Mouse (Mus musculus) forebrain, embryonic 13.5 days (tissue): ENCODE measurements around the gene Edf1. TPM values are rescaled to one million over a fixed set of nuclear protein-coding genes. Genes with fewer than 3 reads are reported as not detected.

Experiments used
- ATAC-seq: fragments of 200-750 bp; cut with Nextera tagmentation; 2 replicates; pipeline ENCODE4 v1.8.0; 2017
- H3K27ac ChIP-seq: fragments of 300-500 bp; sonication (generic); 2 replicates; pipeline ENCODE4 v1.5.1; 2015; ENCODE audit warnings: inconsistent platforms, mild to moderate bottlenecking, moderate library complexity
- H3K27me3 ChIP-seq: fragments of 300-500 bp; sonication (generic); 2 replicates; pipeline ENCODE4 v1.6.1; 2015; ENCODE audit warnings: mild to moderate bottlenecking, inconsistent platforms
- H3K36me3 ChIP-seq: fragments of 300-500 bp; sonication (generic); 2 replicates; pipeline ENCODE4 v1.6.1; 2015; ENCODE audit warnings: mild to moderate bottlenecking, inconsistent platforms; ENCODE audit not compliant: poor library complexity, severe bottlenecking
- H3K4me1 ChIP-seq: fragments of 300-500 bp; sonication (generic); 2 replicates; pipeline ENCODE4 v1.6.1; 2015; ENCODE audit warnings: inconsistent platforms
- H3K4me2 ChIP-seq: fragments of 300-500 bp; sonication (generic); 2 replicates; pipeline ENCODE4 v1.6.1; 2015; ENCODE audit warnings: inconsistent platforms, mild to moderate bottlenecking, moderate library complexity
- H3K4me3 ChIP-seq: fragments of 300-500 bp; sonication (generic); 2 replicates; pipeline ENCODE4 v1.5.1; 2015; ENCODE audit warnings: mild to moderate bottlenecking, inconsistent platforms
- H3K9ac ChIP-seq: fragments of 300-500 bp; sonication (generic); 2 replicates; pipeline ENCODE4 v1.6.1; 2015; ENCODE audit warnings: mild to moderate bottlenecking, inconsistent platforms
- H3K9me3 ChIP-seq: fragments of 300-500 bp; sonication (generic); replicated peaks from 2 replicates; pipeline ENCODE4 v1.6.1; 2016; ENCODE audit warnings: inconsistent platforms
- WGBS: fragments of 180-500 bp; shearing (Covaris S2); methylation state at CpG from one replicate; pipeline ENCODE4 v1.1.7; 2015; 5-methylcytosine and 5-hydroxymethylcytosine counted together
- polyA plus RNA-seq: library from polyadenylated mRNA; unstranded; fragments of >200 nt; fragmentation: Nextera tagmentation; extraction: Ambion mirVana; gene quantifications from 2 replicates; pipeline ENCODE4 v1.2.1, GENCODE M21; 2015

Edf1 gene
- polyA plus RNA-seq, 1 experiment from 2014 or later, result 401 TPM

DNA sequence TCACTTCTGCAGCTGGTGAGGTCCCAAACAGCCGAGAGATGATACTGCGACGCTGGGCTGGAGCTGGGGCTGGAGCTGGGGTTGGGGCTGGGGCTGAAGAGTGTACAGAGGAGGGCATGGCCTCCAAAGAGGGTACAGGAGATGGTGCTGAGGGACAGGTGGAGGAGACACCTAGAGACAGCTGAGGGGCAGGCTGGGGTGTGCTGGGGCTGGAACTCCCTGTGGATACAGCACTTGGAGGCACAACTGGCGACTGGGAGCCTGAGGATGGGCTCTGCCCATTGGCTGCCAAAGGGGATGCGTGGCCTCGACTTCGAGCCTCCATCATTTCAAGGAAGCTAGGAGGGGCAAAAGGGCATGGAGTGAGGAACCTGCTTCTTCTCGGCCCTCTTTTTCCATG, 29.6 kb downstream of the Edf1 start:
- ATAC-seq, result no peak
- Histone ChIP-seq H3K36me3 (peaks cover 88% of the 10 kb centered on the region), H3K27me3 (no peaks in the 10 kb centered on the region), H3K4me1 (peaks cover 6% of the 10 kb centered on the region), H3K4me2 (no peak overlapping the region), H3K9me3 (no peaks in the 10 kb centered on the region), H3K4me3 (no peak overlapping the region), H3K9ac (no peak overlapping the region), H3K27ac (no peak overlapping the region)
- 90% methylated on average over 8 of the region's 8 CpGs for WGBS

DNA sequence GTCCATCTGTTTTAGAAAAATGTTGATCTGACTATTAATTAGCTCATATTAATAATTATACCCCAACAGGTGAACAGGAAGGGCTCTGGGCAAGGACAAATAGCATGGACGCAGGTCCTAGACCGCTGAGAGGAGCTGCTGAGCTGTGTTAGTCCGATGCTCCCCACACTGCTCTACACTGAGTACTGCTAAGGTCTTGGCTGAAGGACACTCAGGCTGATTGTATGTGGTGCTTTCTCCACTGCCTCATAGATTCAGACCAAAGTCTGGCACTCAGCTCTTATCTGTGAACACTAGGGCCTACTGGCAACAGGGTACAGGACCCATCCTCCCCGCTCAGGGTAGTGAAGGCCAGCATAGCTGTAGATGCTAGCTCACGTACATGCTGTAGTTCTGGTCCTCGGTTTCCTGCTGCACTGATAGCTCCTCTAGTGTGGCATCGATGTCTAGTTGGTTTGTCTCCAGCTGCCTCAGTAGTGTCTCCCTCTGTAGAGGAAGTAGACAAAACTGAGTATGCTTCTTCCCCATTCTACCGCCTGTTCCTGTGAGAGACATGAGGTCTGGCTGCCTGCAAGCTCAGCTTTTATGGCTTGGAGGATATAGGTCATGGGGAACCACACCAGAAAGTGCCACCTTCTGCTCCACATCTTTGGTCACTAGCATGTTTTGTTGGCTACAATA, 30.7 kb downstream of the Edf1 start:
- H3K4me1 ChIP-seq, result no peaks in the 10 kb centered on the region
- no peak overlapping the region for H3K4me3 ChIP-seq
- no peaks in the 10 kb centered on the region for H3K27me3 ChIP-seq
- no peak overlapping the region for H3K4me2 ChIP-seq
- 94% methylated on average over 8 of the region's 8 CpGs for WGBS
- H3K36me3 ChIP-seq, result peaks cover 96% of the 10 kb centered on the region
- H3K9ac ChIP-seq, result no peak overlapping the region
- no peak for ATAC-seq
- no peaks in the 10 kb centered on the region for H3K9me3 ChIP-seq
- H3K27ac ChIP-seq, result no peak overlapping the region

DNA sequence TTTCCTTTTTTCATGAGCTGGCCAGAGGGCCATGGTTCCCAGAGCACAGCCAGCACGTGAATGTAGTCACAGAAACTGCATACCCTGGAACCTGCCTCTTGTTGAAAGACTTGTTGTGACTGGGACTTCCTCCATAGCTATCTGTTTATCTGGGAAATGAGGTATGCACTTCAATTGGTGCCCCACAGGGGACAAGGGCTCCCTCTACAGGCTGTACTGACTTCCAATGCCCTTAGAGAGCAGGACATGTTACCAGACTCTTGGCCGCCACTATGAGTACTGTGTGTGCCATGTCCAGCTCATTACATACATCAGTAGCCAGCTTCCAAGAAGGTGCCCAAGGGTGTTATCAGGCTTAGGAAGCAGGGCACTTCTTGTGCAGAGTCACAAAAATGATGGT, 34.2 kb downstream of the Edf1 start:
- WGBS, result 79% methylated on average over 2 of the region's 2 CpGs

DNA sequence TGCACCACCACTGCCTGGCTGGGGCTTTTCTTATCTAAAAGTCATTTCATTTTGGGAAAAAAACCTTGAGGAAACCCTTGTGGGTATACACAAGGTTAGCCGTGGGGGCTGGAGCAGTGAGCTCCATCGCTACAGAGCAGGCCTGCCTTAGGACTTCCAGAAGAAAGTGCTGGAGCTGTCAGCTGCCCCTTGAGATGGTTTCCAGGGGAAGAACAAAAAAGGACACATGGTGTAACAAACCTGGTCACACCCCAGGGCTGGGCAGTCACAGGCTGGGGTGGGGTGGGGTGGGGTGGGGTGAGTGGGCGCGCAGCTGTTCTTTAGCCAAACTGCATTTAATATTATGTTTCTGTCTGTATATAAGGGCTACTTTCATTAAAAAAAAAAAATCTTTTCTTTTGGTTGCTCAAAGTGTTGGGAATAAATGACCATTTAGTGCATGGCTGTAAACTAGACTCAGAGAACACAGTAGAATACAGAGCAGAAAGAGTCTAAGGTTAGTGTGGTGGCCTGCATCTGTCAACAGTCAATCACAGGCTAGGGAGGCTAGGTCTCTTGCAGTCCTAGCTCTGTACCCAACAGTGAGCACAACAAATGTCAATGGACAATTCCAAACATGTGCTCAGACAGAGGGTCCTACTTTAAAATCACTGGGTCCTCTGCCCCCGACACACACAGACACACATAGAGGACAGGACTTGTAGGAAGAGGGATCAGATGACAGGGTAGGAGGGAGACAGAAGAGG, 39.3 kb downstream of the Edf1 start:
- H3K4me1 ChIP-seq, result no peaks in the 10 kb centered on the region
- no peak for ATAC-seq
- H3K9ac ChIP-seq, result no peak overlapping the region
- no peak overlapping the region for H3K27ac ChIP-seq
- 93% methylated on average over 5 of the region's 5 CpGs for WGBS
- peaks cover 95% of the 10 kb centered on the region for H3K36me3 ChIP-seq
- no peaks in the 10 kb centered on the region for H3K27me3 ChIP-seq
- H3K9me3 ChIP-seq, result no peaks in the 10 kb centered on the region
- no peak overlapping the region for H3K4me3 ChIP-seq
- no peak overlapping the region for H3K4me2 ChIP-seq

More for the DNA sequence above, 34.2 kb downstream of the Edf1 start:
- no peak overlapping the region for H3K9ac ChIP-seq
- no peaks in the 10 kb centered on the region for H3K4me1 ChIP-seq
- no peak overlapping the region for H3K4me3 ChIP-seq
- no peak for ATAC-seq
- H3K36me3 ChIP-seq, result peaks cover 92% of the 10 kb centered on the region
- no peaks in the 10 kb centered on the region for H3K9me3 ChIP-seq
- no peaks in the 10 kb centered on the region for H3K27me3 ChIP-seq
- H3K4me2 ChIP-seq, result no peak overlapping the region
- no peak overlapping the region for H3K27ac ChIP-seq

DNA sequence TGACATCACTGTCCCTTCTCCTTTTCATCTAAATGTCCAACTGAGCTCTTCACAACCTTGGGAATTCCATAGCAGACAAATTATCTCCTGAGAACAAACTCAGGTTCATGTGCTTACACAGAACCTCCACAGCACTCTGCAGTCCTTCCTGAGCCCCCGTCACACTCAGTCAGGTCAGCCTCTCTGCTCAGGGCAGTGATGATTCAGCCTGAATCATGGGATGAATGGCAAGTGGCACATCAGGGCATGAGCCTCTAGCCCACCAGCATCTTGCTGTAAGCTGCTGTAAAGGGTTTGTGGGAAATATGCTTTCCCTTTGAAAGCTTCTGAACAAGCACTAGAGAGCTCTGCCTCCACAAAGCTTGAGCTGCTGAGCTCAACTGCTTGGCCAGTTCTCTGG, 41.1 kb downstream of the Edf1 start:
- no peak overlapping the region for H3K9ac ChIP-seq
- no peak overlapping the region for H3K4me2 ChIP-seq
- peaks cover 88% of the 10 kb centered on the region for H3K36me3 ChIP-seq
- ATAC-seq, result no peak
- no peak overlapping the region for H3K4me3 ChIP-seq
- H3K4me1 ChIP-seq, result no peaks in the 10 kb centered on the region
- no peak overlapping the region for H3K27ac ChIP-seq
- H3K9me3 ChIP-seq, result no peaks in the 10 kb centered on the region
- WGBS, result 97% methylated on average over 1 of the region's 1 CpGs
- no peaks in the 10 kb centered on the region for H3K27me3 ChIP-seq

DNA sequence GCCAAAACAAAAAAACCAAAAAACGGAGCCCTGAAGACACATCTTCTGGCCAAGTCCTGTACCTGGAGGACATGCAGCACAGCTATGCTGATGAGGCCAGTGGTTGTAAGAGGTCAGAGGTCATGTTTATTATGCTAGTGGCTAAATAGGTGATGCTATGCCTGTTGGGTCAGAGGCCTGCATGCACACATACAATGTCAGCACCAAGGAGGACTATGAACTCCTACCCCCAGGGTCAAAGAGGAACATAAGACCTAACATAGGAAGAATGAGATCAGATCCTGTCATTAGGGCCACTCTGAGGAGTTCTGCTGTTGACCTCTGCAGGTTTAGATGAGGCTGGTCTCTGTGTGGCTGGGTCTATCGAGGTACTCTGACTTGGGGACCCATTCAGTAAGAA, 42.4 kb downstream of the Edf1 start:
- no peak for ATAC-seq
- Histone ChIP-seq H3K9me3 (no peaks in the 10 kb centered on the region), H3K4me1 (no peaks in the 10 kb centered on the region), H3K27me3 (no peaks in the 10 kb centered on the region), H3K4me3 (no peak overlapping the region), H3K9ac (no peak overlapping the region), H3K27ac (no peak overlapping the region), H3K36me3 (peaks cover 80% of the 10 kb centered on the region), H3K4me2 (no peak overlapping the region)
- 92% methylated on average over 2 of the region's 2 CpGs for WGBS

DNA sequence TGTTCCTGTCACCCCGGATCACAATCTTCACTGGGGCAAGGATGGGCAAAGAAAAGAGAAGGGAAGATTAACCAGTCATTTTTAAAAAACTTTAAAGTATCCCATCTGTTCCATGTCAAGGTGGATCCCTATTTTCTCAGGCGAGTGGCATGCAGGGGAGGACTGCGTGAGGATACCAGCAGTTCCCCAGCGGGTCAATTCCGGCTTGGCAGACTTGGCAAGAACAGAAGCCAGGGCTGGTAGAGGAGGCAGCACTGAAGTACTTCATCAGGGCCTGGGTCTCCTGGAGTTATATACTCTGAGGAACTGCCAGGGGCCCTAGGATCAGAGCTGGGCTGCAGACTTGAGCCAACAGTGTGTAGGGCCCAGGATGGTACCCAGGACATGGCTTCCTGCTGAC, 44.9 kb downstream of the Edf1 start:
- H3K27me3 ChIP-seq, result no peaks in the 10 kb centered on the region
- no peaks in the 10 kb centered on the region for H3K9me3 ChIP-seq
- peaks cover 58% of the 10 kb centered on the region for H3K36me3 ChIP-seq
- peaks cover 14% of the 10 kb centered on the region for H3K4me1 ChIP-seq
- H3K27ac ChIP-seq, result no peak overlapping the region
- no peak for ATAC-seq
- no peak overlapping the region for H3K9ac ChIP-seq
- H3K4me3 ChIP-seq, result no peak overlapping the region
- H3K4me2 ChIP-seq, result no peak overlapping the region
- 94% methylated on average over 5 of the region's 5 CpGs for WGBS

DNA sequence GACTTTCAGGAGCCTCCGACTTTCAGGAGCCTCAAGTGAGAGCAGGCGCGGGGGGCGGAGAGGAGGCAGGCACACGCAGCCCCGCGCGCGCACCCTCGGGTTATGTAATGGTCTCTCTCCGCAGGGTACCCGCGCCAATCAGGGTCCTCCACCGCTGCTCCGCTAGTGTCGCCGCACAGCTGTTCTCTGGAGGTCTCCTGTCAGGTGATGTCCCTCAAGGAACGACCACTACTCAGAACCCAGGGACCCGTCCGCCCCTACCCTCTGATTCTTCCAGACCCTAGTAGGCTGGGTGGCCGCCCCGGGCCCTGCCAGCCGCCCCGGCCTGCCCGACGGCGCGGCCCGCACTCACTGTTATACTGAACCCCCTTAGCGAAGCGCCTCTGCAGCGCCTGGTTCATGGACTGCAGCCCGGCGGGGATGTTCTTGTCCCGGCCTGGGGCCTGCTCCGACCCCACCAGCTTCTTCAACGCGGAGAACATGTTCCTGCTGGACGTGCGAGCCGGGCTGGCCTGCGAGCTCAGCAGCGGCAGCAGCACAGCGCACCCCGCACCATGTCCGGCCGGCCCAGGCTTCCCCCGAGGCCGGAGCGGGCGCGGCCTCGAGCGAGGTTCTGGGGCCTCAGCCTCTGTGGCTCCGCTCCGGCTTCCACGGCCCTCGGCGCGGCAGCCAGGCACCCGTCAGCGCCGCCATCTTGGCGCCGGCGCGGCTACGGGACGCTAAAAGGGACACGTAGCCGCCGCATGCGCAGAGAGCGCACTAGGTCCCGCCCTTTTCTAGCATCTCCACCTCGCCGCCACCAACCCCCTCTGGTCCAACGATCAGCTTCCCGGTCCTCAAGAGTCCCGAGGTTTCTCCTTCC, 50.3 kb downstream of the Edf1 start, which contains the start of gene Rabl6:
Rabl6 (minus strand) TSS at position 761 of the 862 bp plus-strand sequence.
- H3K27ac ChIP-seq, result peak within 1 kb of the TSS; percentile 91
- H3K36me3 ChIP-seq, result peaks cover 4% of the 10 kb centered on the region; the same call in 1 of the 2 replicates
- no peaks in the 10 kb centered on the region; the same call in 1 of the 2 replicates for H3K27me3 ChIP-seq
- H3K4me2 ChIP-seq, result peak within 1 kb of the TSS; percentile 73
- peak within 1 kb of the TSS; percentile 100 for H3K4me3 ChIP-seq
- peaks cover 19% of the 10 kb centered on the region for H3K4me1 ChIP-seq
- no peaks in the 10 kb centered on the region for H3K9me3 ChIP-seq
- H3K9ac ChIP-seq, result peak within 1 kb of the TSS; percentile 95
- peak; percentile 95 for ATAC-seq
- under 1% methylated on average over 78 of the region's 80 CpGs for WGBS

DNA sequence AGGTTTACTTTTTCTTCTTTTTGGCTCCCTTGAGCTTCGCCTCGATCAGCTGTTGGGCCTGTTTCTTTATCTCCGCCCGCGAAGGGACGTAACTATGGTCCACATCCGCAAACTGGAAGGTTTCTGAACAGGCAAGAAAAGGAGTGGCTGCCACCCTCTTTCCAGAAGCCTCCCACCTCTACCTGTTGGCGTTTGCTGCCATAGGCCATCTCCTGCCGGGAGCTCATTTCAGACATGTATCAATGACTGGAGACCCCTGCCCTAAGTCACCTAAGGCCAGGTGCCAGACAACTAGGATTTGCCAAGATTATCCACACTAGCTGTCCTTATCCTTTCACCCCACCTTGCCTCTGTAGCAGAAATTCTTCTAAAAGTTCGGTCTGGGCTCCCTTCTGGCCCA, 51.0 kb downstream of the Edf1 start:
- peak overlapping the region; percentile 100 for H3K4me3 ChIP-seq
- H3K27ac ChIP-seq, result no peak overlapping the region
- ATAC-seq, result peak; percentile 40
- 66% methylated on average over 10 of the region's 10 CpGs for WGBS
- H3K36me3 ChIP-seq, result 0 out of 2 replicates have a peak, but pooled peaks cover 3% of the 10 kb centered on the region
- H3K4me2 ChIP-seq, result peak overlapping the region; percentile 73
- H3K4me1 ChIP-seq, result peaks cover 19% of the 10 kb centered on the region
- no peak overlapping the region for H3K9ac ChIP-seq
- H3K9me3 ChIP-seq, result no peaks in the 10 kb centered on the region
- peaks cover 5% of the 10 kb centered on the region for H3K27me3 ChIP-seq

Other genes starting within 250 kb of the Edf1 start
- 5.6 and 7.9 TPM in 2 replicates for gene Grin1, start 238.7 kb upstream of the Edf1 start, polyA plus RNA-seq
- 59.2 and 63.2 TPM in 2 replicates for gene Man1b1, start 225.5 kb upstream of the Edf1 start, polyA plus RNA-seq
- gene Dpp7, start 201.5 kb upstream of the Edf1 start, polyA plus RNA-seq, result 22.8 and 23.3 TPM in 2 replicates
- 2.2 and 3.5 TPM in 2 replicates for gene Uap1l1, start 192.2 kb upstream of the Edf1 start, polyA plus RNA-seq
- 49.4 and 62.3 TPM in 2 replicates for gene Sapcd2, start 185.5 kb upstream of the Edf1 start, polyA plus RNA-seq
- gene Entpd2, start 162.0 kb upstream of the Edf1 start, polyA plus RNA-seq, result 0.68 and 0.98 TPM in 2 replicates
- 287 and 315 TPM in 2 replicates for gene Npdc1, start 158.5 kb upstream of the Edf1 start, polyA plus RNA-seq
- gene Fut7, start 134.6 kb upstream of the Edf1 start, polyA plus RNA-seq, result 0.08 TPM in 1 of 2 replicates, not detected in the other
- 5.7 and 8.2 TPM in 2 replicates for gene Abca2, start 129.1 kb upstream of the Edf1 start, polyA plus RNA-seq
- gene Clic3, start 101.0 kb upstream of the Edf1 start, polyA plus RNA-seq, result 2.4 and 3.2 TPM in 2 replicates
- 62.0 and 65.9 TPM in 2 replicates for gene Paxx, start 96.8 kb upstream of the Edf1 start, polyA plus RNA-seq
- gene Ptgds, start 87.8 kb upstream of the Edf1 start, polyA plus RNA-seq, result 7.6 and 9.7 TPM in 2 replicates
- not detected in 2 replicates for gene Lcn12, start 63.9 kb upstream of the Edf1 start, polyA plus RNA-seq
- gene Fbxw5, start 57.1 kb upstream of the Edf1 start, polyA plus RNA-seq, result 97.9 and 103 TPM in 2 replicates
- gene C8g, start 56.1 kb upstream of the Edf1 start, polyA plus RNA-seq, result 4.2 and 5.2 TPM in 2 replicates
- 30.9 and 33.3 TPM in 2 replicates for gene Traf2, start 10.9 kb upstream of the Edf1 start, polyA plus RNA-seq
- gene Mamdc4, start 17.0 kb downstream of the Edf1 start, polyA plus RNA-seq, result 3.1 and 4.2 TPM in 2 replicates
- gene Phpt1, start 17.4 kb downstream of the Edf1 start, polyA plus RNA-seq, result 179 and 189 TPM in 2 replicates
- 2.2 and 3.4 TPM in 2 replicates for gene Ajm1, start 23.9 kb downstream of the Edf1 start, polyA plus RNA-seq
- gene Rabl6, start 50.7 kb downstream of the Edf1 start, polyA plus RNA-seq, result 71.7 and 72.5 TPM in 2 replicates
- gene Ccdc183, start 59.8 kb downstream of the Edf1 start, polyA plus RNA-seq, result 0.11 and 0.32 TPM in 2 replicates
- gene Tmem141, start 64.2 kb downstream of the Edf1 start, polyA plus RNA-seq, result 14.3 and 16.2 TPM in 2 replicates
- gene Fcna, start 70.2 kb downstream of the Edf1 start, polyA plus RNA-seq, result 0.92 and 1.2 TPM in 2 replicates
- not detected in 2 replicates for gene Lcn8, start 95.3 kb downstream of the Edf1 start, polyA plus RNA-seq
- gene Lcn5, start 100.1 kb downstream of the Edf1 start, polyA plus RNA-seq, result not detected in 2 replicates
- not detected in 2 replicates for gene Lcn6, start 118.9 kb downstream of the Edf1 start, polyA plus RNA-seq
- not detected in 2 replicates for gene Lcn10, start 124.9 kb downstream of the Edf1 start, polyA plus RNA-seq
- not detected in 2 replicates for gene Obp2a, start 142.2 kb downstream of the Edf1 start, polyA plus RNA-seq
- gene Bmyc, start 148.9 kb downstream of the Edf1 start, polyA plus RNA-seq, result 83.3 and 86.8 TPM in 2 replicates
- gene Obp2b, start 179.2 kb downstream of the Edf1 start, polyA plus RNA-seq, result not detected in 2 replicates
- gene Lcn3, start 207.7 kb downstream of the Edf1 start, polyA plus RNA-seq, result not detected in 2 replicates
- not detected in 2 replicates for gene Lcn11, start 219.2 kb downstream of the Edf1 start, polyA plus RNA-seq
- not detected in 2 replicates for gene Gm13539, start 224.4 kb downstream of the Edf1 start, polyA plus RNA-seq